Mouse (Mus musculus) adrenal gland, postnatal 0 days (tissue): ENCODE measurements around the gene Slc5a1. TPM values are rescaled to one million over a fixed set of nuclear protein-coding genes. Genes with fewer than 3 reads are reported as not detected.

Source experiments
- polyA plus RNA-seq: library from polyadenylated mRNA; unstranded; fragments of >200 nt; fragmentation: Nextera tagmentation; extraction: Ambion mirVana; gene quantifications from 2 replicates; pipeline ENCODE4 v1.2.1, GENCODE M21; 2015

The Slc5a1 gene
- 0.03 and 0.49 TPM in 2 replicates for polyA plus RNA-seq

DNA sequence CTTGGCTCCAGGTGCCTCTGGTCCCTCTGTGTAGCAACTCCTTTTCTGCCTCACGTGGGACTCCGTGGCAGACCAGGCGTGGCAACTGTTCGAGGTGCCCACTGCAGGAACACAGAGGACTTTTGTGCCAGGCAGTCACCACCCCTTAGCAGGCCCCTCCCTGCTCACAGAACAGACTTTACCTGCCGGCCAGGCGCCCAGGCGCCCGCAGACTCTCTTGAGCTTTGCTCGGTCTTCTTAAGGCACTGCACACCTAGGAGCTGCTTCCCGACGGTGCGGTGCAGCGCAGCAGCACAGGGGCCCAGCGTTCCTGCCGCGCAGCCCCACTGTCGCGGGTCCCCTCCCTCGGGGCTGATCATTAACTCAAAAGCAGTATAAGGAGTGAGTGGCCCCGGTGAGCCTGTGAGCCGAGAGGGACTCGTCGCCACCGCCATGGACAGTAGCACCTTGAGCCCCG, at the start of gene Slc5a1:
Gene Slc5a1, plus strand, starts transcription at position 195 of the 457 bp plus-strand sequence.

Other genes starting within 250 kb of the Slc5a1 start
- gene Prr14l, start 250.0 kb upstream of the Slc5a1 start, polyA plus RNA-seq = 7.6 and 12.1 TPM in 2 replicates
- gene Depdc5, start 240.5 kb upstream of the Slc5a1 start, polyA plus RNA-seq = 8.4 and 12.3 TPM in 2 replicates
- 282 and 289 TPM in 2 replicates for gene Ywhah, start 85.4 kb upstream of the Slc5a1 start, polyA plus RNA-seq
- gene Spon2, start 114.2 kb downstream of the Slc5a1 start, polyA plus RNA-seq = 16.2 and 33.4 TPM in 2 replicates
- 169 and 194 TPM in 2 replicates for gene Ctbp1, start 170.8 kb downstream of the Slc5a1 start, polyA plus RNA-seq
- 75.3 and 108 TPM in 2 replicates for gene Maea, start 231.3 kb downstream of the Slc5a1 start, polyA plus RNA-seq